Comparison of ENCODE assay signal across 22 mouse cellular contexts in genomic region chrX:10833681-10834080, GRCm38 (mm10).
A peak's percentile ranks its signal among the peaks of the same experiment; 100 is the strongest.
DNase-seq lines count a peak whose midpoint lies in the region; ATAC-seq lines count a peak whose summit lies in the region.
"Had no signal": no experiment of that assay in that cellular context is flagged by ENCODE, and none has a peak within 500 bp of the region (broad histone marks: within the 10 kb centered on the region; RNA-seq: fewer than 3 reads in every experiment).

No protein-coding gene starts in this region.

- H3K4me3 ChIP-seq in forebrain, embryonic 13.5 days: no peak overlapping the region
- H3K4me3 ChIP-seq: forebrain, embryonic 10.5 days; hindbrain, embryonic 12.5 days; hindbrain, embryonic 15.5 days had no signal

- H3K27ac ChIP-seq in forebrain, embryonic 13.5 days: no peak overlapping the region
- H3K27ac ChIP-seq: forebrain, embryonic 10.5 days; hindbrain, embryonic 12.5 days; hindbrain, embryonic 15.5 days had no signal

- ATAC-seq in forebrain, embryonic 13.5 days: no peak
- ATAC-seq: activated CD4-positive, CD25-positive, alpha-beta regulatory T cell, adult 4 months; forebrain, embryonic 14.5 days; forebrain, postnatal 0 days had no signal

- intact Hi-C loops in left cerebral cortex, postnatal 14 days (cut with DNase I): no loop called here

- no peak overlapping the region for H3K9ac ChIP-seq in forebrain, embryonic 13.5 days
- H3K9ac ChIP-seq: forebrain, postnatal 0 days; hindbrain, embryonic 12.5 days; hindbrain, embryonic 15.5 days had no signal

- no peaks in the 10 kb centered on the region for H3K4me1 ChIP-seq in forebrain, embryonic 13.5 days
- H3K4me1 ChIP-seq: forebrain, embryonic 10.5 days; hindbrain, embryonic 12.5 days; hindbrain, embryonic 15.5 days had no signal

- H3K36me3 ChIP-seq in forebrain, embryonic 13.5 days (ENCODE audit: poor library complexity, severe bottlenecking): no peaks in the 10 kb centered on the region
- H3K36me3 ChIP-seq: forebrain, embryonic 10.5 days; G1E; hindbrain, embryonic 12.5 days; hindbrain, embryonic 15.5 days had no signal

- DNase-seq in 3134 (ENCODE audit: extremely low read depth, insufficient read length, low spot score): peak; percentile 3
- peak; percentile 63 for DNase-seq in 3T3-L1 (ENCODE audit: low read depth, low spot score)
- DNase-seq in forelimb bud, embryonic 11.5 days (ENCODE audit: low read depth, low spot score): peak; percentile 0
- no peak for DNase-seq in urinary bladder, adult 2 months (ENCODE audit: low spot score)
- DNase-seq in left cerebral cortex, postnatal 14 days (ENCODE audit: low spot score in 2 of 2): no peak
- DNase-seq: adrenal gland, postnatal 10 days; adrenal gland, postnatal 36 days; B cell, adult 2 months; cerebellum, adult 18-20 months; cerebellum, adult 9-10 months; cerebellum, postnatal 14 days; forebrain, postnatal 0 days; heart, adult 11 months had no signal

- no peak overlapping the region for H3K4me2 ChIP-seq in forebrain, embryonic 13.5 days
- H3K4me2 ChIP-seq: heart, embryonic 11.5 days; hindbrain, embryonic 12.5 days; hindbrain, embryonic 15.5 days had no signal

- no peaks in the 10 kb centered on the region for H3K9me3 ChIP-seq in forebrain, embryonic 13.5 days (replicated peaks)
- H3K9me3 ChIP-seq: forebrain, embryonic 10.5 days; G1E; hindbrain, embryonic 12.5 days; hindbrain, embryonic 15.5 days had no signal

- WGBS in forebrain, embryonic 13.5 days: 89% methylated on average over 1 of the region's 1 CpGs

- H3K27me3 ChIP-seq in forebrain, embryonic 13.5 days: no peaks in the 10 kb centered on the region
- H3K27me3 ChIP-seq: CH12.LX; hindbrain, embryonic 12.5 days; hindbrain, embryonic 15.5 days had no signal

Comparison
In these comparisons a context has a peak if more than half of its experiments do, and no peak if none do; other contexts are left out.
1. DNase-seq: peak in 3134 (single experiment), 3T3-L1 (single experiment) and forelimb bud, embryonic 11.5 days (single experiment); none in urinary bladder, adult 2 months (single experiment) and left cerebral cortex, postnatal 14 days (0 of 2).